Mouse (Mus musculus) layer of hippocampus, postnatal 10 days (tissue): ENCODE measurements around the gene Kremen2. TPM values are rescaled to one million over a fixed set of nuclear protein-coding genes. Genes with fewer than 3 reads are reported as not detected.

Experiments used
- total RNA-seq, 2 experiments: library from RNA; stranded (reverse); gene quantifications; 2 replicates each; pipeline ENCODE4 v1.2.3; 2021

Kremen2 gene
- total RNA-seq, 2 experiments from 2014 or later, result 0.20 to 0.27 TPM

Other genes starting within 250 kb of the Kremen2 start
- 1 to 10 TPM; 6.4 to 7.2 TPM for gene Zfp213, start 181.6 kb downstream of the Kremen2 start, total RNA-seq
- 10 to 100 TPM; 25.7 to 30.0 TPM for gene Zfp13, start 146.3 kb downstream of the Kremen2 start, total RNA-seq
- gene Zscan10, start 145.0 kb downstream of the Kremen2 start, total RNA-seq, result not detected
- 1 to 10 TPM; 1.2 to 1.6 TPM for gene Mmp25, start 100.6 kb downstream of the Kremen2 start, total RNA-seq
- not detected for gene Bicdl2, start 85.3 kb downstream of the Kremen2 start, total RNA-seq
- gene Hcfc1r1, start 72.2 kb downstream of the Kremen2 start, total RNA-seq, result 100 to 1,000 TPM; 137 to 148 TPM
- gene Thoc6, start 72.0 kb downstream of the Kremen2 start, total RNA-seq, result 10 to 100 TPM; 11.4 to 12.9 TPM
- gene Tnfrsf12a, start 68.4 kb downstream of the Kremen2 start, total RNA-seq, result 1 to 10 TPM; 6.8 to 7.2 TPM
- gene Cldn6, start 66.6 kb downstream of the Kremen2 start, total RNA-seq, result under 1 TPM; 0.22 to 0.25 TPM
- under 1 TPM in 1 of 2 experiments, not detected in 1; 0.57 TPM for gene Cldn9, start 61.8 kb downstream of the Kremen2 start, total RNA-seq
- under 1 TPM; 0.13 to 0.62 TPM for gene 1520401A03Rik, start 23.1 kb downstream of the Kremen2 start, total RNA-seq
- 1 to 10 TPM; 6.7 to 8.3 TPM for gene Pkmyt1, start 19.5 kb downstream of the Kremen2 start, total RNA-seq
- gene Paqr4, start 5.0 kb downstream of the Kremen2 start, total RNA-seq, result 10 to 100 TPM; 51.8 to 53.1 TPM
- 100 to 1,000 TPM; 121 to 123 TPM for gene Flywch1, start 25.8 kb upstream of the Kremen2 start, total RNA-seq
- gene Flywch2, start 40.2 kb upstream of the Kremen2 start, total RNA-seq, result 10 to 100 TPM; 26.7 to 27.3 TPM
- gene Srrm2, start 44.7 kb upstream of the Kremen2 start, total RNA-seq, result 100 to 1,000 TPM; 516 to 611 TPM
- gene Elob, start 83.3 kb upstream of the Kremen2 start, total RNA-seq, result 100 to 1,000 TPM; 402 to 410 TPM
- not detected for gene Prss33, start 90.2 kb upstream of the Kremen2 start, total RNA-seq
- under 1 TPM; 0.21 to 0.45 TPM for gene Prss32, start 98.0 kb upstream of the Kremen2 start, total RNA-seq
- gene Prss41, start 98.3 kb upstream of the Kremen2 start, total RNA-seq, result 1 to 10 TPM; 2.2 to 3.1 TPM
- gene Prss21, start 122.2 kb upstream of the Kremen2 start, total RNA-seq, result not detected
- not detected for gene Dcpp1, start 135.0 kb upstream of the Kremen2 start, total RNA-seq
- gene Dcpp2, start 135.0 kb upstream of the Kremen2 start, total RNA-seq, result not detected
- not detected for gene Dcpp3, start 171.6 kb upstream of the Kremen2 start, total RNA-seq
- not detected for gene Sbp, start 195.8 kb upstream of the Kremen2 start, total RNA-seq
- gene Sbpl, start 209.4 kb upstream of the Kremen2 start, total RNA-seq, result not detected
- gene Prss30, start 234.7 kb upstream of the Kremen2 start, total RNA-seq, result under 1 TPM in 1 of 2 experiments, not detected in 1; 0.45 TPM